Mouse (Mus musculus): ENCODE results near the gene Kdm2a.
A peak's percentile ranks its signal among the peaks of the same experiment; 100 is the strongest.

Gene Kdm2a

DNA sequence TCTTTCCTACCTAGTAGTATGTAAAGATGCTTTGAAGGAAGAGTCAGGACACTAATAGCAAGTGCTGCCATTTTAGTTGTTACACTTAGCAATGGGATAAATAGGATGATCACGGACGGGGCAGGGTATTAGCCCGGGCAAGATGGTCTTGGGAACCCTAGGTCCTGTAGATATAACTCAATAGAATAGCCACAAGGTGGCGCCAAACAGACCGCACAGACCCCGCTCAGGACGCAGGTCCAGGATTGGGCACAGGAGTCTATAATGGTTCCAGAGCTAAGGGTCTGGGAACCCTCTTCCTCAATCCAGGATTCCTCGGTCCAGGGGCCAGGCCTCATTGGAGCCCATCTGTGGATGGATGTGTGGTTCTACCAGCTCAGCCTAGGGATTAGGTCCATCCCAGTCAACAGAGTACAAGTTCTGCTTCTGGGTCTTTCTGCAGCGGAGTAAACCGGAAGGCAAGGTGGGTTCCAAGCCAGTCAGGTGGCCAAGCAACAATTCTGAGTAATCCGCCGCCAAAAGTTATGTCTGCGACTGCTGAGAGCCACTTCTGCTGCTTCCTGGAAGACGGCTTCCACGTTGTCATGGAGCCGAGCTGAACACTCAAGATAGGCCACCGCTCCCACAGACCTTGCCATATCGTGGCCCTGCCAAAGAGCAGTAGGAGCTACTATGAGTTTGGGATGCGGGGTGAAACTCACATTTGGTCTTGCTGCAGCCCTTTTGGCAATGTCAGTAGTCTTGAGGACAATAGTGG, 27.7 kb upstream of the Kdm2a start:
- peak; percentile 61 for DNase-seq (ENCODE audit: low read depth, low spot score)
- no peaks in the 10 kb centered on the region for H3K36me3 ChIP-seq (ENCODE audit: control insufficient read depth, insufficient read depth, low read length, poor library complexity, severe bottlenecking)
- H3K27me3 ChIP-seq (ENCODE audit: control insufficient read depth, insufficient read depth, low read length, poor library complexity, severe bottlenecking) = no peaks in the 10 kb centered on the region

- no peaks in the 10 kb centered on the region for H3K27me3 ChIP-seq (ENCODE audit: control insufficient read depth, insufficient read depth, low read length, poor library complexity, severe bottlenecking)
- DNase-seq (ENCODE audit: low read depth, low spot score) = no peak
- H3K36me3 ChIP-seq (ENCODE audit: control insufficient read depth, insufficient read depth, low read length, poor library complexity, severe bottlenecking) = no peaks in the 10 kb centered on the region
Measured at GRCm38 (mm10) chr19:4423021-4423420, 24.9 kb upstream of the Kdm2a start.

DNA sequence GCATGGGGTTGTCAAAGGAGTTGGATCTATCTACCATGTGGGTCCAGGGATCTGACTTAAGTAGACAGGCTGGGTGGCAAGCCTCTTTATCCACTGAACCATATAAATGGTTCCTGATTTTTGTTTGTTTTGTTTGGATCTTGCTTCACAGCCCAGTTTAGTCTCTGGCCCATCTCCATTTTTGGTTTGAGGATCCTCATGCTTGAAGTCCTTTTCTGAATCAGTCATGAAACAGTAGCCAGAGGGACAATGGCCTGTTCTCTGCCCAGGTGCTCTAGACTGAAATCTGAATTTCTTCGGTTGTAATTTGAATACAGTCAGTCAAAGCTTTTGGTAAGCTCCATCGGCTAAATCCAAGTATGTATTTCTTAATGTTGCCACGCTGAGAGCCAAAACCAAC, 24.5 kb upstream of the Kdm2a start:
- H3K36me3 ChIP-seq (ENCODE audit: control insufficient read depth, insufficient read depth, low read length, poor library complexity, severe bottlenecking) = no peaks in the 10 kb centered on the region
- DNase-seq (ENCODE audit: low read depth, low spot score) = no peak
- no peaks in the 10 kb centered on the region for H3K27me3 ChIP-seq (ENCODE audit: control insufficient read depth, insufficient read depth, low read length, poor library complexity, severe bottlenecking)

- no peaks in the 10 kb centered on the region for H3K36me3 ChIP-seq (ENCODE audit: control insufficient read depth, insufficient read depth, low read length, poor library complexity, severe bottlenecking)
- no peaks in the 10 kb centered on the region for H3K27me3 ChIP-seq (ENCODE audit: control insufficient read depth, insufficient read depth, low read length, poor library complexity, severe bottlenecking)
- no peak for DNase-seq (ENCODE audit: low read depth, low spot score)
Measured at GRCm38 (mm10) chr19:4420153-4420910, 22.2 kb upstream of the Kdm2a start.

DNA sequence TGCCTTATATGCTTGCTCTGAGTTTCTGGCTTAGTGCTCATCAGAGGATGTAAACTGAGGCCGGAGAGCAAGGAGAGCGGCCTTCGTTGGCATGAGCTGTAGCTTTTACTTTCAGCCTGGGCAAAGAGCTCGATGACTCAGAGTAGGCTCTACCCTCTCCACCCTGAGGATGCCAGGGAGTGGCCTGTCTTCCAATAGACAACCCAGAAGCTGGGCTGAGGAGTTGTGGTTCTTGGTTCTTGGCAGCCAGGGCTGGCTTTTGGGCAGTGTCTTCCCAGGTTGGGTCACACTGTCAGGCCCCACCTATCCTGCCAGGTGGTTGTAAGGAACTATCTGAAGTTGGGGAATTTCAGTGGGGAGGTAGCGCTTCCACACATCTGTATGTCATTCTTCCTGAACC, 21.6 kb upstream of the Kdm2a start:
- no peaks in the 10 kb centered on the region for H3K36me3 ChIP-seq (ENCODE audit: control insufficient read depth, insufficient read depth, low read length, poor library complexity, severe bottlenecking)
- DNase-seq (ENCODE audit: low read depth, low spot score) = no peak
- H3K27me3 ChIP-seq (ENCODE audit: control insufficient read depth, insufficient read depth, low read length, poor library complexity, severe bottlenecking) = no peaks in the 10 kb centered on the region

- Histone ChIP-seq H3K27me3 (ENCODE audit: control insufficient read depth, insufficient read depth, low read length, poor library complexity, severe bottlenecking) (no peaks in the 10 kb centered on the region), H3K36me3 (ENCODE audit: control insufficient read depth, insufficient read depth, low read length, poor library complexity, severe bottlenecking) (no peaks in the 10 kb centered on the region)
- no peak for DNase-seq (ENCODE audit: low read depth, low spot score)
Measured at GRCm38 (mm10) chr19:4417713-4418112, 19.6 kb upstream of the Kdm2a start.

GRCm38 (mm10) chr19:4417183-4417582, 19.1 kb upstream of the Kdm2a start:
- Histone ChIP-seq H3K27me3 (ENCODE audit: control insufficient read depth, insufficient read depth, low read length, poor library complexity, severe bottlenecking) (no peaks in the 10 kb centered on the region), H3K36me3 (ENCODE audit: control insufficient read depth, insufficient read depth, low read length, poor library complexity, severe bottlenecking) (no peaks in the 10 kb centered on the region)
- DNase-seq (ENCODE audit: low read depth, low spot score) = peak; percentile 86

DNA sequence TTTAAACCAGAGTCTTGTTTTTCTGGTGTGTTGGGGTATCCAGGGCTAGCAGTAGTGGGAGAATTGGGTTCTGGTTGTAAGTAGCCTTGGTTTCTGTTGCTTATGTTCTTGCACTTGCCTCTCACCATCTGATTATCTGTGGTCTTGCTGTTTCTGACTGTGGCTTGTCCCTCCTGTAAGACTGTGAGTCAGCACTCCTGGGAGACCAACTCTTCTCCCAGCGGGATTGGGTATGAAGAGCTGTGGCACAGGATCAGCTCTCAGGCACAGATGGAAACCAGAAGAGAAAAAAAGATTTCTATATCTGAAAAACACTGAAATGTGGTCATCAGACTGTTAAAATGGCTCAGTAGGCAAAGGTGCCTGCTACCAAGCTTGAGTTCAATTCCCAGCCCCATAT, 16.5 kb upstream of the Kdm2a start:
- DNase-seq (ENCODE audit: low read depth, low spot score) = no peak
- Histone ChIP-seq H3K36me3 (ENCODE audit: control insufficient read depth, insufficient read depth, low read length, poor library complexity, severe bottlenecking) (no peaks in the 10 kb centered on the region), H3K27me3 (ENCODE audit: control insufficient read depth, insufficient read depth, low read length, poor library complexity, severe bottlenecking) (no peaks in the 10 kb centered on the region)

DNA sequence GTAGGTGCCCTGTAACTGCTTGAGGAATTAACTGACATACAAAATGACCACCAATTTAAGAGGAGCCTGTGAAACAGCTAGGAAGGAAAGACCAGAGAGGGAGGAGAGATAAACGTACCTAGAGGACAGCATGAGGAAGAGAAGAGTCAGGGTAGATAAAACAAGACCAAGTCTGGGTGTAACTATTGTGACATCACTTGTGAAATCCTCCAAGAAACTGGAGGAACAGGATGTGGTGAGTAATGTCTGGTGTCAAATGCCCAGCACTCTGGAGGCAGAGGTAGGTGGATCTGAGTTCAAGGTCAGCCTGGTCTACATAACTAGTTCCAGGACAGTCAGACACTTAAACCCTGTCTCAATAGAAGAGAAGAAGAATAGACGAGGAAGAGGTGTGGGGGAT, 11.0 kb upstream of the Kdm2a start:
- Histone ChIP-seq H3K36me3 (ENCODE audit: control insufficient read depth, insufficient read depth, low read length, poor library complexity, severe bottlenecking) (no peaks in the 10 kb centered on the region), H3K27me3 (ENCODE audit: control insufficient read depth, insufficient read depth, low read length, poor library complexity, severe bottlenecking) (no peaks in the 10 kb centered on the region)
- no peak for DNase-seq (ENCODE audit: low read depth, low spot score)

- Histone ChIP-seq H3K27me3 (ENCODE audit: control insufficient read depth, insufficient read depth, low read length, poor library complexity, severe bottlenecking) (no peaks in the 10 kb centered on the region), H3K36me3 (ENCODE audit: control insufficient read depth, insufficient read depth, low read length, poor library complexity, severe bottlenecking) (no peaks in the 10 kb centered on the region)
- DNase-seq (ENCODE audit: low read depth, low spot score) = no peak
Measured at GRCm38 (mm10) chr19:4404840-4405239, 6.8 kb upstream of the Kdm2a start.

DNA sequence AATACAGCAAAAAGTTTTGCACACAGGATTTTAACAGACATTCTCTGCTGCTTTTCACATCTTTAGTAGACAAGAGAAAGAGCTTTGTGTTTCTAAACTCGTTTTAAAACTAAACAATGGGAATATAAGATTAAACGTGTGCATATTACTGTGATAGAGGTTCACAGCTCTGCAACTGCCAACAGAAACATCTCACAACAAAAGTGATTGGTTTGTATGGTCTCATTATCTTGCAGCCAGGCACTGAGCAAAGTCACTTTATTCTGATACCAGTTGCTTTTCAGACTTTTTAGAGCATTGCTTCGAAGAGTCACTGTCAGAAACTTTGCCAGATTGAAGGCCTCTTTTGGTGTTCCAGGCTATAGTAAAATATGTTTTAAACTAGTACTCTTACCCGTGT, 874 bp upstream of the Kdm2a start:
- DNase-seq (ENCODE audit: low read depth, low spot score) = no peak
- Histone ChIP-seq H3K36me3 (ENCODE audit: control insufficient read depth, insufficient read depth, low read length, poor library complexity, severe bottlenecking) (no peaks in the 10 kb centered on the region), H3K27me3 (ENCODE audit: control insufficient read depth, insufficient read depth, low read length, poor library complexity, severe bottlenecking) (no peaks in the 10 kb centered on the region)

DNA sequence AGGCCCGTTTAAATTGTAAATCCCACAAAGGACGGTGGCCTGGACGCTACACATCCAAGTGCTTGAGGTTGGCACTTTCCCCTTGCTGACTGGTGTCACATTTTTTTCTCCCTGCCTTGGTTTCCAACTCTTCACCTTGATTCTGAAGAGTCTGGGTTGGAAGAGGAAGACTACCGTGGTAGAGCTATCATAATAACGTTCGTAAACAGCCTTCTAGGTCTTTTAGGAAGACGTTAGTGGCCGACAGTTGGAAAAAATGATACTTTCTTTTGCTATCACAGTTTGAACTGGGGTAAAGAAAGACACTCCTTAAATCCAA, 504 bp upstream of the Kdm2a start:
- Histone ChIP-seq H3K36me3 (ENCODE audit: control insufficient read depth, insufficient read depth, low read length, poor library complexity, severe bottlenecking) (no peaks in the 10 kb centered on the region), H3K27me3 (ENCODE audit: control insufficient read depth, insufficient read depth, low read length, poor library complexity, severe bottlenecking) (no peaks in the 10 kb centered on the region)
- DNase-seq (ENCODE audit: low read depth, low spot score) = no peak

DNA sequence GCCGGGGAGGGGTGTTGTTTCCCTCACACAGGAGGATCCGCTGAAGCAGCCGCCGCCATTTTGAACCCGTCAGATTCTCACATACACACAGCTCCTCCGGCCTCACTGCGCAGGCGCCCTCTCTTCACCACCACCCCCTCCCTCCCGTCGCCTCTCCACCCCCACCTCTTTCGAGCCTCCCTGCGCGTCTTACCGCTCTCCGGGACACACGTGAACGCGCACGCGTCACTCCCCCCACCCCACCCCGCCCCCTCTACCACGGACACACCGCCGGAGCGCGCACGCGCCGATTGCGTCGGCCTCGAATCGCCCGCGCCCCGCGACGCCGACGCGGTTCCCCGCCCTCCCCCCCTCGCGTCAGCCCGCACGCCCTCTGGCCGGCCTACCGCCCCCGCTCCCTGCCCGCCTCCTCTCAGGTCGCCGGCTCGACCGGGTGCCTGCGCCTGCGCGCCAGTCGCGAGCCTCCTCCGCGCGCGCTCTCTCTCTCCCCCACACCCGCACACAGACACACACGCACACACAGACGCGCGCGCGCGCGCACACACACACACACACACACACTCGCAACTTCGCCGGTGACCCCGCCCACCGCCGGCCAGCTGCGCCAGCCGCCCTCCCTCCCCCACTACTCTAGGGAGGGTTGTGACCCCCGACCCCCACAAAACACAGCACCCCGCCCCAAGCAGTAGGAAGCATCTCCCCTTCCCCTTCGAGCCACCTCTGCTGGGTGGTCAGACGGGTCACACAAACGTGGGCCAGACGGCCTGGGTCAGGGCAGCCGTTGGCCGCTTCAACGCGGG, 887 bp downstream of the Kdm2a start:
- Histone ChIP-seq H3K36me3 (ENCODE audit: control insufficient read depth, insufficient read depth, low read length, poor library complexity, severe bottlenecking) (no peaks in the 10 kb centered on the region), H3K27me3 (ENCODE audit: control insufficient read depth, insufficient read depth, low read length, poor library complexity, severe bottlenecking) (no peaks in the 10 kb centered on the region)
- DNase-seq (ENCODE audit: low read depth, low spot score) = peak; percentile 98

DNA sequence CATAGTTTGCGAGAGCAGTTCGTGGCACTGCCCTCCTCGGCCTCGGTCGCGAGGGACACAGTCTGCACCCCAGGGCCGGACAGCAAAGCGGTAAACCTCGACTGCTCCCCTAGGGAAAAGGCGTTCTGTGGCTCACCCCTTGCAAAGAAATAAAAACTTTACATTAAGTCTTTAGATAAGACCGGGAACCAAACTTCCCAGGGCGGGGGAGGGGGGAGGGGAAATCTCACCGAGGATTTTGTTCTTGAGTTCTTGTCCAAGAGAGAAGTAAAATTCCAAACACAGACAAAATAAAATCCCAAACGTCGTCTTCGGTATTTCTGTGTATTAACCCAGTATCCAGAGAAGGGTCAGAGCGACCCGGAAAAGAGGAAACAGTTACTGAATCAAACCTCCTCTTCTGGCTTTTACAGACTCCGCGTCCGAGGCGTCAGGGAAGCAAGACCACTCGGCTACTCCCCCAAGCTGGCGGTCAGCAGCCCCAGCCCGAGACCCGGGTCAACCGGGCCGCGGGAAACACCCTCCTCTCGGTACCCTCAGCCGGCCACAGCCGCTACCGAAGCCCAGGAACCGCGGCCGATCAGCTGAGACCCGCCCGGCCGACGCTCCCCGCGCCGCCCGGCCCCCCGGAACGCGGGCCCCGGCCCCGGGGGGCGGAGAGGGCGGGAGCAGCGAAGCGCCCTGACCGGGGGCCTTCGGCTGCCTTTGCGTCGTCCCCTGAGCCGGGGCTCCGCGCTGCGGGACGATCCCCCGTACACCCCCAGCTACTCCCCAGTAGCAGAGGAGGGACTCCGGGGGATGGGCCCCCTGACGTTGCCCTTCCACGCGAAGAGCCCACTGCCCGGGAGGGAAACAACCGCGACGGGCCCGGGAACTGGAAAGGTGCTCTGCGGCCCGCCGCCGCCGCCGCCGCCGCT, 1.7 kb downstream of the Kdm2a start:
- peak; percentile 47 for DNase-seq (ENCODE audit: low read depth, low spot score)
- H3K27me3 ChIP-seq (ENCODE audit: control insufficient read depth, insufficient read depth, low read length, poor library complexity, severe bottlenecking) = no peaks in the 10 kb centered on the region
- H3K36me3 ChIP-seq (ENCODE audit: control insufficient read depth, insufficient read depth, low read length, poor library complexity, severe bottlenecking) = no peaks in the 10 kb centered on the region
